Mouse (Mus musculus): ENCODE results near the gene Zfp296.

DNA sequence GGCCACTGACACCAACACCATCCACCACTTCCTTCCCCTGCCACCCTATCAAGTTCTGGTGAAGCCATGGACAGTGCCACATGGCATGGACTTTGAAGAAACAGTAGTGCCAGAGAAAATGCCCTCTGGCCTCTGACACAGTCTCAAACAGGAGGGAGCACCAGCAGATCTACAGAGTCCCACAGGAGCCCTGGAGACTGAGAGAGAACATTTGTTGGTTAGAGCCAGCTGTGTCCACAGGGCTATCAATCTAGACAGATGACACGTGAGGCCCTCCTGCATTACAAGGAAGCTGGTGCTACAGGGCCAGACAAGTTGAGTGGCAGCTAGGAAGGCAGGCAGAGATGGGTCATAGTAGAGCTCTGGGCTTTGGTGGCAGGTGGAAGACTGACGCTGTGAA is 24.6 kb upstream of the Zfp296 start:
- TF ChIP-seq CTCF (conservative IDR thresholded peaks at IDR 0.05; ENCODE audit: insufficient read depth, insufficient read length, low read depth, low read length) (no peak), POLR2A (IDR thresholded peaks at IDR 0.05; ENCODE audit: low read depth, low read length) (no peak)

All from kidney, adult 2 months (tissue).